Mouse (Mus musculus): ENCODE measurements at regions not wholly inside any gene's neighbourhood (a gene's known extent, or its start where the extent isn't known, plus 50 kb on each side); places are given as distances from the start of the nearest gene placed in this dataset.

GRCm38 (mm10) chr8:88972993-88973690 is 70.8 kb downstream of the Sall1 start:
- no peak for DNase-seq

GRCm38 (mm10) chr8:88958843-88959242 is 85.1 kb downstream of the Sall1 start:
- DNase-seq = no peak

GRCm38 (mm10) chr8:88953178-88953577 is 90.8 kb downstream of the Sall1 start:
- DNase-seq = no peak

GRCm38 (mm10) chr8:88951829-88952155 is 92.2 kb downstream of the Sall1 start:
- DNase-seq = no peak

GRCm38 (mm10) chr8:88951145-88951828 is 92.7 kb downstream of the Sall1 start:
- DNase-seq = no peak

- no peak for DNase-seq
Measured at GRCm38 (mm10) chr8:88949975-88950374, 94.0 kb downstream of the Sall1 start.

GRCm38 (mm10) chr8:88948981-88949380 is 95.0 kb downstream of the Sall1 start:
- DNase-seq = no peak

- DNase-seq = no peak
Measured at GRCm38 (mm10) chr8:88948328-88948727, 95.6 kb downstream of the Sall1 start.

GRCm38 (mm10) chr8:88947384-88947783 is 96.6 kb downstream of the Sall1 start:
- DNase-seq = no peak

GRCm38 (mm10) chr8:88945656-88946055 is 98.3 kb downstream of the Sall1 start:
- no peak for DNase-seq

GRCm38 (mm10) chr8:88944038-88944437 is 99.9 kb downstream of the Sall1 start:
- DNase-seq = peak; percentile 31

GRCm38 (mm10) chr8:88939071-88939746 is 104.8 kb downstream of the Sall1 start:
- no peak for DNase-seq

- no peak for DNase-seq
Measured at GRCm38 (mm10) chr8:88934708-88935107, 109.3 kb downstream of the Sall1 start.

- DNase-seq = no peak
Measured at GRCm38 (mm10) chr8:88931050-88931449, 112.9 kb downstream of the Sall1 start.

- DNase-seq = no peak
Measured at GRCm38 (mm10) chr8:88930370-88930769, 113.6 kb downstream of the Sall1 start.

GRCm38 (mm10) chr8:88928675-88929377 is 115.1 kb downstream of the Sall1 start:
- no peak for DNase-seq

- peak; percentile 75 for DNase-seq
Measured at GRCm38 (mm10) chr8:88922840-88923239, 121.1 kb downstream of the Sall1 start.

- DNase-seq = no peak
Measured at GRCm38 (mm10) chr8:88921967-88922366, 122.0 kb downstream of the Sall1 start.

- peak; percentile 12 for DNase-seq
Measured at GRCm38 (mm10) chr8:88919282-88919681, 124.7 kb downstream of the Sall1 start.

- DNase-seq = no peak
Measured at GRCm38 (mm10) chr8:88916064-88916463, 127.9 kb downstream of the Sall1 start.

- DNase-seq = no peak
Measured at GRCm38 (mm10) chr8:88914657-88915056, 129.3 kb downstream of the Sall1 start.

- no peak for DNase-seq
Measured at GRCm38 (mm10) chr8:88914190-88914589, 129.8 kb downstream of the Sall1 start.

- no peak for DNase-seq
Measured at GRCm38 (mm10) chr8:88906244-88906643, 137.7 kb downstream of the Sall1 start.
